Mouse (Mus musculus) heart, postnatal 0 days (tissue): Measurements from ENCODE around the gene Olfr1410. TPM values are rescaled to one million over a fixed set of nuclear protein-coding genes. Genes with fewer than 3 reads are reported as not detected.

Experiments
- ATAC-seq: fragments of 200-750 bp; cut with Nextera tagmentation; 2 replicates; pipeline ENCODE4 v1.8.0; 2017; ENCODE audit warnings: low read depth, moderate number of reproducible peaks, moderate library complexity; ENCODE audit not compliant: insufficient read depth
- DNase-seq: peaks from one replicate; pipeline ENCODE4 v3.0.0-alpha.2; 2016; ENCODE audit warnings: low spot score
- H3K27ac ChIP-seq: fragments of 300-500 bp; sonication (generic); 2 replicates; pipeline ENCODE4 v1.5.1; 2014; ENCODE audit warnings: low read depth, mild to moderate bottlenecking
- H3K27me3 ChIP-seq: fragments of 300-500 bp; sonication (generic); 2 replicates; pipeline ENCODE4 v1.6.1; 2014; ENCODE audit warnings: low read length, mixed read lengths; ENCODE audit not compliant: control insufficient read depth, insufficient read depth
- H3K36me3 ChIP-seq: fragments of 300-500 bp; sonication (generic); replicated peaks from 2 replicates; pipeline ENCODE4 v1.6.1; 2014; ENCODE audit warnings: low read length, mixed read lengths; ENCODE audit not compliant: control insufficient read depth, insufficient read depth
- H3K4me1 ChIP-seq: fragments of 300-500 bp; sonication (generic); 2 replicates; pipeline ENCODE4 v1.6.1; 2014; ENCODE audit warnings: antibody characterized with exemption; ENCODE audit not compliant: control insufficient read depth, insufficient read depth
- H3K4me2 ChIP-seq: fragments of 300-500 bp; sonication (generic); 2 replicates; pipeline ENCODE4 v1.6.1; 2014; ENCODE audit warnings: low read depth, mild to moderate bottlenecking, low read length, moderate library complexity
- H3K4me3 ChIP-seq: fragments of 300-500 bp; sonication (generic); 2 replicates; pipeline ENCODE4 v1.5.1; 2014; ENCODE audit warnings: low read depth, low read length
- H3K9ac ChIP-seq: fragments of 300-500 bp; sonication (generic); replicated peaks from 2 replicates; pipeline ENCODE4 v1.6.1; 2014; ENCODE audit warnings: low read depth, low read length, mixed read lengths
- H3K9me3 ChIP-seq: fragments of 300-500 bp; sonication (generic); replicated peaks from 2 replicates; pipeline ENCODE4 v1.6.1; 2016; ENCODE audit warnings: low read length; ENCODE audit not compliant: control insufficient read depth
- CTCF ChIP-seq: IDR thresholded peaks from 2 replicates; pipeline ENCODE4 v1.5.1; 2016; ENCODE audit warnings: antibody characterized with exemption, control low read depth, low read depth
- EP300 ChIP-seq: IDR thresholded peaks from 2 replicates; pipeline ENCODE4 v1.6.1; 2016; ENCODE audit warnings: antibody characterized with exemption, low read depth
- WGBS: fragments of 180-500 bp; shearing (Covaris S2); extraction: QIAGEN DNeasy Blood & Tissue Kit; methylation state at CpG from one replicate; pipeline ENCODE4 v1.1.7; 2014; 5-methylcytosine and 5-hydroxymethylcytosine counted together
- polyA plus RNA-seq: library from polyadenylated mRNA; unstranded; fragments of >200 nt; fragmentation: Nextera tagmentation; extraction: Ambion mirVana; gene quantifications from 2 replicates; pipeline ENCODE4 v1.2.1, GENCODE M21; 2015
- total RNA-seq: library from RNA; depleted of rRNA; stranded (reverse); fragments of >200 nt; gene quantifications from 2 replicates; pipeline ENCODE4 v1.2.3, GENCODE M21; 2014; ENCODE audit warnings: low replicate concordance

The Olfr1410 gene
- total and polyA plus RNA-seq, 2 experiments from 2014 or later = not detected

GRCm38 (mm10) chr1:92636015-92636414 lies 30.4 kb downstream of the Olfr1410 start:
- DNase-seq = no peak
- 85% methylated on average over 8 of the region's 8 CpGs for WGBS
- ATAC-seq = no peak
- Histone ChIP-seq H3K9me3 (no peaks in the 10 kb centered on the region), H3K4me3 (no peak overlapping the region), H3K27me3 (no peaks in the 10 kb centered on the region), H3K4me1 (peaks cover 7% of the 10 kb centered on the region), H3K36me3 (peaks cover 27% of the 10 kb centered on the region), H3K9ac (no peak overlapping the region), H3K4me2 (no peak overlapping the region), H3K27ac (no peak overlapping the region)
- TF ChIP-seq CTCF (no peak), EP300 (no peak)

- DNase-seq = no peak
- no peak overlapping the region for H3K9ac ChIP-seq
- no peaks in the 10 kb centered on the region for H3K27me3 ChIP-seq
- H3K4me3 ChIP-seq = no peak overlapping the region
- H3K4me2 ChIP-seq = no peak overlapping the region
- peaks cover 9% of the 10 kb centered on the region for H3K4me1 ChIP-seq
- no peak overlapping the region for H3K27ac ChIP-seq
- H3K36me3 ChIP-seq = peaks cover 27% of the 10 kb centered on the region
- no peak for ATAC-seq
- 88% methylated on average over 11 of the region's 11 CpGs for WGBS
- TF ChIP-seq EP300 (no peak), CTCF (no peak)
- H3K9me3 ChIP-seq = no peaks in the 10 kb centered on the region
Observed at GRCm38 (mm10) chr1:92636676-92637075, 31.1 kb downstream of the Olfr1410 start.

- 88% methylated on average over 15 of the region's 15 CpGs for WGBS
- H3K27ac ChIP-seq = no peak overlapping the region
- H3K4me3 ChIP-seq = no peak overlapping the region
- H3K4me1 ChIP-seq = peaks cover 16% of the 10 kb centered on the region
- no peak overlapping the region for H3K9ac ChIP-seq
- no peaks in the 10 kb centered on the region for H3K9me3 ChIP-seq
- ATAC-seq = no peak
- H3K36me3 ChIP-seq = peaks cover 27% of the 10 kb centered on the region
- DNase-seq = no peak
- no peak overlapping the region for H3K4me2 ChIP-seq
- TF ChIP-seq CTCF = no peak
- no peak for TF ChIP-seq EP300
- H3K27me3 ChIP-seq = no peaks in the 10 kb centered on the region
Observed at GRCm38 (mm10) chr1:92637501-92638172, 32.1 kb downstream of the Olfr1410 start.

- ATAC-seq (no peak), DNase-seq (no peak)
- H3K4me1 ChIP-seq = peaks cover 17% of the 10 kb centered on the region
- no peak for TF ChIP-seq EP300
- no peak overlapping the region for H3K27ac ChIP-seq
- H3K4me3 ChIP-seq = no peak overlapping the region
- H3K36me3 ChIP-seq = peaks cover 27% of the 10 kb centered on the region
- no peak overlapping the region for H3K9ac ChIP-seq
- H3K4me2 ChIP-seq = no peak overlapping the region
- 89% methylated on average over 3 of the region's 3 CpGs for WGBS
- no peaks in the 10 kb centered on the region for H3K9me3 ChIP-seq
- no peaks in the 10 kb centered on the region for H3K27me3 ChIP-seq
Observed at GRCm38 (mm10) chr1:92638181-92638580, 32.6 kb downstream of the Olfr1410 start.

GRCm38 (mm10) chr1:92638736-92639135 lies 33.2 kb downstream of the Olfr1410 start:
- H3K4me1 ChIP-seq = peaks cover 17% of the 10 kb centered on the region
- DNase-seq (no peak), ATAC-seq (no peak)
- no peaks in the 10 kb centered on the region for H3K27me3 ChIP-seq
- H3K36me3 ChIP-seq = peaks cover 27% of the 10 kb centered on the region
- 94% methylated on average over 4 of the region's 4 CpGs for WGBS
- H3K27ac ChIP-seq = no peak overlapping the region
- no peak overlapping the region for H3K4me3 ChIP-seq
- no peaks in the 10 kb centered on the region for H3K9me3 ChIP-seq
- TF ChIP-seq CTCF (no peak), EP300 (no peak)
- no peak overlapping the region for H3K9ac ChIP-seq
- no peak overlapping the region for H3K4me2 ChIP-seq

GRCm38 (mm10) chr1:92640393-92640792 lies 34.8 kb downstream of the Olfr1410 start:
- H3K4me3 ChIP-seq = no peak overlapping the region
- no peak overlapping the region for H3K27ac ChIP-seq
- ATAC-seq (no peak), DNase-seq (no peak)
- H3K4me1 ChIP-seq = peaks cover 17% of the 10 kb centered on the region
- no peak overlapping the region for H3K4me2 ChIP-seq
- no peaks in the 10 kb centered on the region for H3K27me3 ChIP-seq
- no peaks in the 10 kb centered on the region for H3K9me3 ChIP-seq
- WGBS = 79% methylated on average over 6 of the region's 6 CpGs
- peaks cover 27% of the 10 kb centered on the region for H3K36me3 ChIP-seq
- H3K9ac ChIP-seq = no peak overlapping the region
- no peak for TF ChIP-seq EP300
- no peak for TF ChIP-seq CTCF
